13 mouse cellular contexts compared by ENCODE assay signal in the genomic region with DNA sequence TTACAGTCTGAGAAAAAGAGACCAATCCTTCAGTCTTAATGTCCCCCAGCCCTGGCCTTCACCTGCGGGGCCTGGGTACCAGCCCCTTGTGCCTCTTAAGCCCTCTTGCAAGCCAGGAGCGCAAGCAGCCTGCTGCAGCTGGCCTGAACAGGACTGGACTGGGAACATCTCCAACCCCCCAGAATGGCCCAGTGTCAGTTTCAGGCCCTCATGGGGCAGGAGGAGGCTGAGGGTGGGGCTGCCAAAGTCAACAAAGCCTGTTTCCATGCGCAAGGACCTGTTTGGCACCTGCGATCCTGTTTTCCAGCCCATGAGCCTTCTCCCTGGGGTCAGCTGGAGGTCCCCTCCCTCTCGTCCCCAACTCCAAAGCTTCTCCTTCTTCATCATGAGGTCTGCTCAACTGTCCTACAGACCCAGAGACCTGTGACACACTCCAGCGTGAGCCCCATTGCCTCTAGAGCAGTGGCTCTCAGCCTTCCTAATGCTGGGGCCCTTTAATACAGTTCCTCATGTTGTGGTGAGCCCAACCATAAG. TPM values are rescaled to one million over a fixed set of nuclear protein-coding genes. Genes with fewer than 3 reads are reported as not detected.
DNase-seq lines count a peak whose midpoint lies in the region.
"Had no signal": no experiment of that assay in that cellular context is flagged by ENCODE, and none has a peak within 500 bp of the region (broad histone marks: within the 10 kb centered on the region; RNA-seq: fewer than 3 reads in every experiment).

No protein-coding gene starts in this region.

- DNase-seq in adrenal gland, adult 2 months, result peak; percentile 45
- DNase-seq in adrenal gland, adult 18-20 months (ENCODE audit: low spot score in 2 of 2), result no peak
- peak; percentile 37 to 74 for DNase-seq in kidney, postnatal 25 days
- no peak for DNase-seq in kidney, postnatal 14 days
- peak; percentile 13 to 24 for DNase-seq in adrenal gland, postnatal 36 days
- DNase-seq in heart, postnatal 36 days, result peak; percentile 44 to 52
- no peak for DNase-seq in left cerebral cortex, postnatal 25 days (ENCODE audit: low spot score in 2 of 2)
- DNase-seq in cerebellum, postnatal 14 days, result no peak
- DNase-seq: thymus, postnatal 4 days had no signal

- intact Hi-C loops in heart, postnatal 36 days (cut with DNase I), result no loop called here
- intact Hi-C loops in left cerebral cortex, postnatal 25 days (cut with DNase I), result no loop called here

RNA-seq across cellular contexts. Expression of a gene that starts 28.5 kb away (rescaled TPM):
- total RNA-seq in adrenal gland, adult 2 months (2021), result 1 to 10 TPM in 1 of 2 experiments, under 1 TPM in 1; 0.61 to 2.2 TPM
- 2.3 and 3.0 TPM in 2 replicates for polyA plus RNA-seq in adrenal gland, adult 2 months (2012; rRNA removed)
- 1 to 10 TPM in 1 of 2 experiments, under 1 TPM in 1; 0.86 to 1.6 TPM for total RNA-seq in adrenal gland, adult 18-20 months (2021)
- total RNA-seq in adrenal gland, postnatal 36 days (2021), result 1 to 10 TPM in 1 of 2 experiments, under 1 TPM in 1; 0.83 to 1.5 TPM
- total RNA-seq in heart, postnatal 36 days (2021), result 1 to 10 TPM in 1 of 2 experiments, under 1 TPM in 1; 0.92 to 1.0 TPM
- total RNA-seq in left cerebral cortex, postnatal 25 days (2021), result 100 to 1,000 TPM; 182 to 212 TPM
- total RNA-seq: megakaryocyte progenitor cell, adult 5-6 weeks had no signal
- polyA plus RNA-seq: hindbrain, embryonic 11.5 days; limb, embryonic 15.5 days; neural tube, embryonic 11.5 days had no signal

RNA-seq across cellular contexts. Expression of a gene that starts 49.4 kb away (rescaled TPM):
- 10 to 100 TPM; 59.4 to 62.2 TPM for total RNA-seq in adrenal gland, adult 2 months (2021)
- 41.5 and 43.2 TPM in 2 replicates for polyA plus RNA-seq in adrenal gland, adult 2 months (2012; rRNA removed)
- total RNA-seq in adrenal gland, adult 18-20 months (2021), result 10 to 100 TPM; 54.1 to 54.7 TPM
- 10 to 100 TPM; 52.5 to 56.3 TPM for total RNA-seq in adrenal gland, postnatal 36 days (2021)
- total RNA-seq in heart, postnatal 36 days (2021), result 10 to 100 TPM; 21.1 to 26.7 TPM
- 100 to 1,000 TPM; 261 to 278 TPM for total RNA-seq in left cerebral cortex, postnatal 25 days (2021)

Comparison
In these comparisons a context has a peak if more than half of its experiments do, and no peak if none do; other contexts are left out.
1. DNase-seq: peak in adrenal gland, adult 2 months (single experiment), kidney, postnatal 25 days (2 of 2), adrenal gland, postnatal 36 days (2 of 2) and heart, postnatal 36 days (2 of 2); none in adrenal gland, adult 18-20 months (0 of 2), kidney, postnatal 14 days (single experiment), left cerebral cortex, postnatal 25 days (0 of 2) and cerebellum, postnatal 14 days (0 of 2).
2. RNA of a gene that starts 28.5 kb away (total RNA-seq): 182 to 212 TPM in left cerebral cortex, postnatal 25 days; 0.61 to 2.2 TPM in adrenal gland, adult 2 months, 0.86 to 1.6 TPM in adrenal gland, adult 18-20 months, 0.83 to 1.5 TPM in adrenal gland, postnatal 36 days and 0.92 to 1.0 TPM in heart, postnatal 36 days; every median in the first group is over 10 times any median in the second.
3. RNA of a gene that starts 49.4 kb away (total RNA-seq): 261 to 278 TPM in left cerebral cortex, postnatal 25 days; 59.4 to 62.2 TPM in adrenal gland, adult 2 months, 52.5 to 56.3 TPM in adrenal gland, postnatal 36 days, 54.1 to 54.7 TPM in adrenal gland, adult 18-20 months and 21.1 to 26.7 TPM in heart, postnatal 36 days; every median in the first group is over 4 times any median in the second.